Mouse (Mus musculus) heart, postnatal 25 days (tissue): Measurements from ENCODE around the gene Actr3. TPM values are rescaled to one million over a fixed set of nuclear protein-coding genes. Genes with fewer than 3 reads are reported as not detected.

ENCODE experiments used
- DNase-seq: peaks from one replicate; pipeline ENCODE4 v3.0.0; 2022; ENCODE audit warnings: low spot score
- intact Hi-C: fragments of 180-260 bp; cut with DNase I; formaldehyde crosslinking; loops from one replicate; pipeline ENCODE4 v1.15.1; 2025
- total RNA-seq, 2 experiments: library from RNA; stranded (reverse); gene quantifications; 2 replicates each; pipeline ENCODE4 v1.2.3; 2021

The Actr3 gene
- total RNA-seq, 2 experiments from 2014 or later: 125 to 136 TPM

DNA sequence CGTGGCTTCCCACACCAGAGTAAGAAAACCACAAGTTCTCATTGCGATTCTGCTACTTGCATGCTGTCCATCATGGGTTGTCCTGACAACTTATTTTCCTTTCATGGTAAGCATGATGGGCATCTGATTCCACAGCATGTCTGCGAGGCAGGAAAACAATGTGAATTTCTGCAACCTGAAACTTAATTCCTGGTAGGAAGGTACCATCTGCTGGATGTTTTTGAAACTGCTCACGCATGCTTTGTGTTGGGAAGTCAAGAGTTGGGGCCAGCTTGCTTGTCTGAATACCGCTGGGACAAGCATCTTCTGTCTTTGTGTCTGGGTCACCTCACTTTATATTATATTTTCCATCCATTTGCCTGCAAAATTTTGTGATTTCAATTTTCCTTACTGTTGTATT, 62.7 kb downstream of the Actr3 start:
- no peak for DNase-seq
- intact Hi-C loops: no loop called here

DNA sequence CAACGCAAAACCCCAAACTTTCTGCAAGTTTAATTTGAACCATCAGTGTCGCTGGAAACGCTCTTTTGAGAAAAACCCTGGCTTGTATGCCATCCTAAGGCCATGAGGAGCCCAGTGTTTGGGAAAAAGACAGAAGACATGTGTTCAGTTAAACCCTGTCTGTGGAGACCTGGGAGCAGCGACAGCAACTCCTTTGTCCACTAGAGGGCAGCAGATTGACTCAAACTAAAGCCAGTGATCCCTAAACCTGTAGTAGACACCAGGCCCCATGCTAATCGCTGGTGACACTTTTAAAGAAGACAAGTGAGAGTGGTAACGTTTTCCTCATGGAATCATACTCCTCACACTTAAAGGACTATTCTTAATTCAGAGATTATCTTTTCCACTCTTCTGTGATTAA, 64.7 kb downstream of the Actr3 start:
- intact Hi-C loops: loop anchor here (2.0 kb wide), 1 partner anchor 204 kb away; no protein-coding TSS in a partner anchor

DNA sequence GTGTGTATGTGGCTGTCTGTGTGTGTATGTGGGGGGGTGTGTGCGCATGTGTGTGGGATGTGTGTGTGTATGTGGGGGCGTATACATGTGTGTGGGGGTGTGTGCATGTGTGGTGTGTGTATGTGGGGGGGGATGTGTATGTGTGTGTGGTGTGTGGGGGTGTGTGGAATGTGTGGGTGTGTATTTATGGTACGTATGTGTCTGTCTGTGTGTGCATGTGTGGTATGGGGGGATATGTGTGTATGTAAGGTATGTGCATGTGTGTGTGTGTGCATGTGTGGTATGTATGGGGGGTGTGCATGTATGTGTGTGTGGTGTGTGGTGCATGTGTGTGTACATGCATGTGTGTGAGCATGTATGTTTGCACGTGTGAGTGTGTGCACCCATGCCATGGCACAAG, 70.0 kb downstream of the Actr3 start:
- DNase-seq: no peak
- intact Hi-C loops: no loop called here

More for the DNA sequence above, 64.7 kb downstream of the Actr3 start:
- no peak for DNase-seq

GRCm38 (mm10) chr1:125351416-125352037, 84.0 kb downstream of the Actr3 start:
- DNase-seq: no peak
- intact Hi-C loops: no loop called here

DNA sequence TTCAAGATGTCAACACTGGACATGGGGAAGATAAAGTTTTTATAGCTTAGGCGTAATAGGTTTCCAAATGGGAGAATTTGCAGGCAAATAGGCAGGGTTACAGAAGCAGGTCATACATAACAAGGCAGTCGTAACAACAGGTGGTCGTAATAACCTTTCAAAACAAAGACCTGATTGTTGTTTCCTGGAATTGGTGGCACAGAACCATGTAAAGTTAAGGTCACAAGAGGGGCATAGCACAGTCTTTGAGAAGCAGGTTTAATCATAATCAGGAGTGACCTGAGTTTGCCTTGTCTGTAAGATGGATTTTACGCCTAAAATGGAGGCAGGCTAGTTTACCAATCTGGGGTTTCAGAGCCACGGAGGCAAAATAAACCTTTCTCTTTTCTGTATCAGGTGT, 84.7 kb downstream of the Actr3 start:
- no peak for DNase-seq
- intact Hi-C loops: no loop called here

- intact Hi-C loops: no loop called here
- no peak for DNase-seq
Measured at GRCm38 (mm10) chr1:125345854-125346253, 89.7 kb downstream of the Actr3 start.

GRCm38 (mm10) chr1:125345448-125345847, 90.1 kb downstream of the Actr3 start:
- intact Hi-C loops: no loop called here

GRCm38 (mm10) chr1:125343105-125343504, 92.4 kb downstream of the Actr3 start:
- no peak for DNase-seq
- intact Hi-C loops: no loop called here

More at GRCm38 (mm10) chr1:125345448-125345847, 90.1 kb downstream of the Actr3 start:
- DNase-seq: no peak

Other genes starting within 250 kb of the Actr3 start
- 100 to 1,000 TPM; 119 to 131 TPM for gene Slc35f5, start 124.9 kb upstream of the Actr3 start, total RNA-seq
- under 1 TPM; 0.44 to 0.53 TPM for gene Gpr39, start 241.3 kb upstream of the Actr3 start, total RNA-seq